Mouse (Mus musculus): ENCODE measurements around the gene Dock6. TPM values are rescaled to one million over a fixed set of nuclear protein-coding genes. Genes with fewer than 3 reads are reported as not detected.
A peak's percentile ranks its signal among the peaks of the same experiment; 100 is the strongest.
"Not testable (repeated sequence)": the region's sequence is repeated elsewhere in the genome, so short reads cannot be mapped to it uniquely, and the experiment has no call there.

The Dock6 gene
- polyA plus RNA-seq, 1 experiment from 2014 or later: 18.9 TPM

DNA sequence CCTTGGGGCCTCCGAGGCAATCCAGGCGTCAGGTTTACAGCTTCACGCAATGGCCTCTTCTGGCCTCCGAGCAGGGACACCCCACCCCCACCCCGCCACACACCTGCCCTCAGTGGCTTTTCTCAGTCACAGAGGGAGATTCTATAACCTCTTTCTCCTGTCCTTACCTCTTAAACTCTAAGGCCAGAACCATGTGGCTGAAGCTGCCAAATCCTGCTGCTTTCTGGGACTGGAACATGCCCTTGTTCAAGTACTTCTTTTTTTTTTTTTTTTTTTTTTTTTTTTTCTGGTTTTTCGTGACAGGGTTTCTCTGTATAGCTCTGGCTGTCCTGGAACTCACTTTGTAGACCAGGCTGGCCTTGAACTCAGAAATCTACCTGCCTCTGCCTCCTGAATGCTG lies 7.9 kb upstream of the Dock6 start:
- not testable (repeated sequence) for H3K9me3 ChIP-seq; H3K27ac ChIP-seq; H3K4me1 ChIP-seq; H3K9ac ChIP-seq; H3K36me3 ChIP-seq (replicated peaks); ATAC-seq (ENCODE audit: low FRiP score); H3K27me3 ChIP-seq; H3K4me2 ChIP-seq; H3K4me3 ChIP-seq (replicated peaks)
- 65% methylated on average over 6 of the region's 6 CpGs for WGBS

DNA sequence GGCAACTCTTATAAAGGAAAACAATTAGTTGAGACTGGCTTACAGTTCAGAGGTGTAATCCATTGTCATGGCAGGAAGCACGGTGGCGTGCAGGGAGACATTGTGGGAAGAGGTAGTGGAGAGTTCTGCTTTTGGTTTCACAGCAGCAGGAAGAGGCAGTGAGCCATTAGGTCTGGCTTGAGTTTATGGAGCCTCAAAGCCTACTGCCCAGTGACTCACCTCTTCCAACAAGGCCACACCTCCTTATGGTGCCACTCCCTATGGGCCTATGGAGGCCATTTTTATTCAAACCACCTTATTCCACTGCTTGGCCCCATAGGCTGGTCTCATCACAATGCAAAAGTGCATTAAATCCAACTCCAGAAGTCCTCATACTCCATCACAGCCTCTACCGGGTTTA lies 7.2 kb upstream of the Dock6 start:
- no peak overlapping the region for H3K4me3 ChIP-seq (replicated peaks)
- H3K27ac ChIP-seq: no peak overlapping the region
- no peak overlapping the region for H3K4me2 ChIP-seq
- H3K9ac ChIP-seq: no peak overlapping the region
- H3K4me1 ChIP-seq: no peaks in the 10 kb centered on the region
- H3K27me3 ChIP-seq: 0 out of 2 replicates have a peak, but pooled peaks cover 2% of the 10 kb centered on the region
- ATAC-seq (ENCODE audit: low FRiP score): no peak
- H3K9me3 ChIP-seq: peaks cover 6% of the 10 kb centered on the region; the same call in 1 of the 2 replicates
- 88% methylated on average over 3 of the region's 3 CpGs for WGBS
- H3K36me3 ChIP-seq (replicated peaks): no peaks in the 10 kb centered on the region

DNA sequence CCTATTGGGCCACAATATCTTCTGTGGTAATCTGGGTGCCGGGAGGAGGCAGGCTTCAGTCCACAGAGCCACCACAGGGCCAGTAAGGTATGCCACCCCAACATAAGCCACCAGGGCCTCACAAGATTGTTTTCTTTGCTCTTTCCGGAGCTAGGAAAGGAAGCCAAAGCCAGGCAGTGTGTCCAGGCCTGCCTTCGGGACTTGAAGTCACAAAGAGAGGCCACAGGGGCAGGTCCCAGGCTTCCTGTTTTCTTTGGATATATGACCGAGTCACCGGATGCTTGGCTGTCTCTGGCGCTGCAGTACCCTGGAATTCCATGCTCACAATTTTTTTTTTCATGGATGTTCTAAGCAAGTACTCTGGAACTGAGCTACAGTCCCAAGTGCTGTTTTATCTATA lies 5.6 kb upstream of the Dock6 start:
- 78% methylated on average over 6 of the region's 6 CpGs for WGBS
- H3K9me3 ChIP-seq: peaks cover 6% of the 10 kb centered on the region; the same call in 1 of the 2 replicates
- no peak overlapping the region for H3K9ac ChIP-seq
- H3K36me3 ChIP-seq (replicated peaks): no peaks in the 10 kb centered on the region
- H3K4me1 ChIP-seq: no peaks in the 10 kb centered on the region
- H3K27me3 ChIP-seq: no peaks in the 10 kb centered on the region; the same call in 1 of the 2 replicates
- no peak overlapping the region for H3K27ac ChIP-seq
- no peak overlapping the region for H3K4me2 ChIP-seq
- no peak overlapping the region for H3K4me3 ChIP-seq (replicated peaks)
- no peak for ATAC-seq (ENCODE audit: low FRiP score)

DNA sequence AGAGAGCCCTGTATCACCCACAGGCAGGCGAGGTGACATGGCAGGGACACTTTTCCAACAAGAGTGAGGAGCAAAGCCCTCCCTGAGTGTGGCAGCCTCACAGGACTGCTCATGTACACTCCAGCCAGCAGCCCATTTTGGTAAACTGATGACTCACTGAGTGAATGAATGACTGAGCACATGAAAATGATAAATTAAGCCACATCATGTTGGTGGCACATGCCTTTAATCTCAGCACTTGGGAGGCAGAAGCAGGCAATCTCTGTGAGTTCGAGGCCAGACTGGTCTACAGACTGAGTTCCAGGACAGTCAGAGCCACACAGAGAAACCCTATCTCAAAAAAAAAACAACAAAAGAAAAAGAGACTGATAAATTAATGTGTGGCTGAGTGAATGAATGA lies 5.1 kb upstream of the Dock6 start:
- no peak overlapping the region for H3K9ac ChIP-seq
- WGBS: 92% methylated on average over 2 of the region's 2 CpGs
- ATAC-seq (ENCODE audit: low FRiP score): no peak
- H3K4me3 ChIP-seq (replicated peaks): no peak overlapping the region
- H3K27me3 ChIP-seq: no peaks in the 10 kb centered on the region; the same call in 1 of the 2 replicates
- H3K27ac ChIP-seq: no peak overlapping the region
- no peaks in the 10 kb centered on the region for H3K4me1 ChIP-seq
- H3K36me3 ChIP-seq (replicated peaks): no peaks in the 10 kb centered on the region
- peaks cover 6% of the 10 kb centered on the region; the same call in 1 of the 2 replicates for H3K9me3 ChIP-seq
- H3K4me2 ChIP-seq: no peak overlapping the region

DNA sequence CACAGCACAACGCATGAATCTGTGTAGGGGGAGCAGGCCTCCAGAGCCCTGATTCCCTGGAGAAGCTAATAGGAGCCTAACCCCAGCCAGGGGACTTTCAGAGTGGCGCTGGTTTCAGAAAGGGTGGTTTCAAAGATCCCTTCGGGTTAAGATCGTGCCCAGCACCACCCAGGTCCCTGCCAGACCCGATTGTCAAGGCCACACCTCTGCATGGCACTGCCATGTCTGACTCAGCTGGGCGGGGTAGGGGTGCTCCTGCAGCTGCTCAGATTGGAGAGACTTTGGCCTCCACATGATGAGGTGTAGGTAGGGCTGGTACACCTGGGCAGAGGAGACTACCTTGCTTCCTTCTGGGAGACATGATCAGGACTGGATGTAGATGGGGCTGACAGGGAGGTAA lies 2.5 kb upstream of the Dock6 start:
- Histone ChIP-seq H3K36me3 (replicated peaks) (no peaks in the 10 kb centered on the region), H3K9ac (no peak overlapping the region; the same call in 1 of the 2 replicates), H3K27me3 (peaks cover 5% of the 10 kb centered on the region; the same call in 1 of the 2 replicates), H3K4me2 (no peak overlapping the region), H3K4me1 (peaks cover 6% of the 10 kb centered on the region), H3K9me3 (no peaks in the 10 kb centered on the region), H3K27ac (no peak overlapping the region), H3K4me3 (replicated peaks) (no peak overlapping the region)
- no peak for ATAC-seq (ENCODE audit: low FRiP score)
- 83% methylated on average over 6 of the region's 6 CpGs for WGBS

DNA sequence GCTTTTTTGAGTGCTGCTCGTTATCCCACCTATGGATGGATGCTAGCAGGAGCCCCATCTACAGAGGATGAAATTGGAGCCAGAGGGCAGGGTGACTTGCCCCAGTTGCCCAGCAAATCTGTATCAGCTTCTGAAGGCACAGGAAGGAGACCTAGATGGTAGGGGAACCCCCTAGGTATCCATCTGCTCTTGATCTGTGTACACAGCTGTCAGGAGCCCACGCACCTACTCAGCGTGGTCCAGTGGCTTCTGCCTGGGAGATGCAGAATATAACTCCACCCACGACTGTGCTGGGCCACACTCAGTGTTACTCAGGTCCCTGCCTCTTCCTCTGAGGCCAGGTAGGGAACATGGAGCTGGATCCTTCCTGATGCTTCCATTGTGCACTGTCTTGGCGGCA lies 1.5 kb upstream of the Dock6 start:
- H3K27ac ChIP-seq: no peak overlapping the region
- peaks cover 5% of the 10 kb centered on the region; the same call in 1 of the 2 replicates for H3K27me3 ChIP-seq
- WGBS: 79% methylated on average over 5 of the region's 5 CpGs
- H3K4me1 ChIP-seq: peaks cover 6% of the 10 kb centered on the region
- no peak overlapping the region for H3K9ac ChIP-seq
- H3K4me2 ChIP-seq: no peak overlapping the region
- no peaks in the 10 kb centered on the region for H3K9me3 ChIP-seq
- no peak for ATAC-seq (ENCODE audit: low FRiP score)
- no peak overlapping the region for H3K4me3 ChIP-seq (replicated peaks)
- no peaks in the 10 kb centered on the region for H3K36me3 ChIP-seq (replicated peaks)

DNA sequence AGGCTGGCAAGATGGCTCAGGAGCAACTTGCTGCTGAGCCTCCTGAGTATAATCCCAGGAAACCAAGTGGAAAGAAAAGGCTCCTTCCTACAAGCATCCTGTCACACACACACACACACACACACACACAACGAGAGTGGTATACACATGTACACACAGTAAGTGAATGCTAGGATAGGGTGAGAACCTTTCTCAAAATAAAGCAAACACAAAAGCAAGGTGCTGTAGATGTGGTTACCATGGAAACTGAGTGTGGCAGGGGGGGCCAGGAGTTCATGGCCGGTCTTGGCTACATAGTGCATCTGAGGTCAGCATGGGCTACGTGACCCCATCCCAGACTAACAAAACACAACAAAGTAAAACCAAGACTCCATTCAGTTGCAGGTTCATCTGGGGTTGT lies 1.4 kb downstream of the Dock6 start:
- WGBS: 77% methylated on average over 3 of the region's 3 CpGs
- ATAC-seq (ENCODE audit: low FRiP score): no peak
- no peak overlapping the region for H3K27ac ChIP-seq
- no peaks in the 10 kb centered on the region for H3K36me3 ChIP-seq (replicated peaks)
- H3K4me3 ChIP-seq (replicated peaks): no peak overlapping the region
- peaks cover 5% of the 10 kb centered on the region; the same call in 1 of the 2 replicates for H3K27me3 ChIP-seq
- no peak overlapping the region for H3K9ac ChIP-seq
- peaks cover 27% of the 10 kb centered on the region for H3K4me1 ChIP-seq
- H3K4me2 ChIP-seq: peak overlapping the region; percentile 65; the same call in 1 of the 2 replicates
- no peaks in the 10 kb centered on the region for H3K9me3 ChIP-seq

DNA sequence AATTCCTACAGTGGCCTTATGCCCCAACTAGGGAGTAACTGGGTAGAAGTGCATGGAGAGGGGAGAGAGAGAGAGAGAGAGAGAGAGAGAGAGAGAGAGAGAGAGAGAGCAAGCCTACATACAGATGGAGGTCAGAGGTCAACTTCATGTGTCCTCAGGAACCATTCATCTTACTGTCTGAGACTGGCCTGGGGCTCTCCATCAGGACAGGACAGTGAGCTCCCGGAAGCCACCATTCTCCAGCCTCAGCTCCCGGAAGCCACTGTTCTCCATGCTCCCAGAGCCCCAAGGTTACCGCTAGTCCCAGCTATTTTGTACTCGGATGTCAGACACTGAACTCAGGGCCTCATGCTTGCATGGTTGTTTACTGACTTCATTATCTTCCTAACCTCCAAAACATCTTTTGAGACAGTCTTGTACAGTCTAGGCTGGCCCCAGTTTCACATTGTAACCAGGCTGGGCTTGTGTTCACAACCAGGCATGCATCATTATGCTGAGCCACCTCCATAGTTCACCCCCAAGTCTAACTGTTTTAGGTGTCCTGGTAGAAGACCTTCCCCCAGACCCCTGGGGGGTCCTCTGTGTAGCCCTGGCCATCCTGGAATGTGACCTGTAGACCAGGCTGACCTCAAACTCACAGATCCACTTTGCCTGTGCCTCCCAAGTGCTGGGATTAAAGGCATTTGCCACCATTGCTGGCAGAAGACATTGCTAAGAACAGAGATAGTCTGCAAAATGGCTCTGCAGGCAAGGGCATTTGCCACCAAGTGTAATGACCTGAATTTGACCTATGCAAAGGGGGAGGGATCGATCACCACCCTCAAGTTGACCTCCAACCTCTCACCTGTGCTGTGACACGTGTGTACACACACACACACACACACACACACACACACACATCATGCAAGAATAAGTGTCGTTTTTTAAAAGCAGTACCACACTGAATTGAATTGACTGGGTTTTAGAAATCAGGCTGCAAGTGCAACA lies 2.5 kb downstream of the Dock6 start:
- H3K27ac ChIP-seq: no peak overlapping the region
- no peak overlapping the region for H3K4me3 ChIP-seq (replicated peaks)
- H3K36me3 ChIP-seq (replicated peaks): 0 out of 2 replicates have a peak, but pooled peaks cover 3% of the 10 kb centered on the region
- no peaks in the 10 kb centered on the region for H3K9me3 ChIP-seq
- peaks cover 27% of the 10 kb centered on the region for H3K4me1 ChIP-seq
- WGBS: 85% methylated on average over 7 of the region's 7 CpGs
- no peak for ATAC-seq (ENCODE audit: low FRiP score)
- no peak overlapping the region for H3K4me2 ChIP-seq
- H3K27me3 ChIP-seq: peaks cover 5% of the 10 kb centered on the region; the same call in 1 of the 2 replicates
- H3K9ac ChIP-seq: no peak overlapping the region

DNA sequence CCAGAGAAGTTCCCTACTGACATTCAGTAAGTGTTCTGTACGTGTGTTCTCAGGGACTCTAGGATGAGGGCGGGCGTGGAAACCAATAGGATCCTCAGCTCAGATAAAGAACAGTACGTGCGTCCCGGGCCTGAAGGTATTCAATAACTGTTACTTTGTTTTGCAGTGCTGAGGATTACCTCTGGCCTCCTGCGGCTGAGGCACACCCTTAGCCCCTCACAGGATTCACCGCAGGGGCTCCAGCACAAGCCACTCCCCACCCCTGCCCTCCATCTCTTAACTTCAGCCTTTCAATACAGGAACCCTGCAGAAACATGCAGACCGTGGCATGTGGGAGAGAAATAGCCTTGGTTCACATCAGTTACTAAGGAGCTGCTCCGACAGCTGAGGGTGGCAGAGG lies 4.5 kb downstream of the Dock6 start:
- WGBS: 16% methylated on average over 10 of the region's 10 CpGs
- Histone ChIP-seq H3K27ac (0 out of 2 replicates have a peak overlapping the region, but pooled peaks have one; percentile 31), H3K4me2 (no peak overlapping the region)

DNA sequence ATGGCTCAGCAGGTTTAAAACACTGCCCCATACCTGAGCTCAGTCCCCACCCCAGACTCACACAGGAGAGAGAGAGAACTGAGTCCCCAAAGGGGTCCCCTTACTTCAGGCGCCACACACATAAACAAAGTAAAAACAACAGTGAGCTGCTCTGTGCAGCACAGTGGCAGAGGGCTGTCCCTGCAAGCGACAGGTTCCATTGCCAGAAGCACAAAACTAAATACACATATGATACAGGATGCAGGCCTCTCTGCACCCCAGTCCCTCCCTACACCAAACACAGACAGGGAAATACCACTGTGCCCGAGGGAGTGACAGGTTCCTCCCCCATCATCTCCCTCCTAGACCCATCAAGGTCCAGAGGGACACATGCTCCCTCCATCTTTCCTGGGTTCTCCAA lies 5.0 kb downstream of the Dock6 start:
- no peak overlapping the region for H3K4me3 ChIP-seq (replicated peaks)
- no peaks in the 10 kb centered on the region for H3K9me3 ChIP-seq
- 0 out of 2 replicates have a peak overlapping the region, but pooled peaks have one; percentile 19 for H3K27ac ChIP-seq
- WGBS: 27% methylated on average over 3 of the region's 3 CpGs
- H3K27me3 ChIP-seq: peaks cover 5% of the 10 kb centered on the region; the same call in 1 of the 2 replicates
- 0 out of 2 replicates have a peak, but pooled peaks cover 4% of the 10 kb centered on the region for H3K36me3 ChIP-seq (replicated peaks)
- no peak for ATAC-seq (ENCODE audit: low FRiP score)
- no peak overlapping the region for H3K4me2 ChIP-seq
- H3K4me1 ChIP-seq: peaks cover 27% of the 10 kb centered on the region
- no peak overlapping the region for H3K9ac ChIP-seq

More for the DNA sequence above, 4.5 kb downstream of the Dock6 start:
- Histone ChIP-seq H3K4me1 (peaks cover 27% of the 10 kb centered on the region), H3K27me3 (peaks cover 5% of the 10 kb centered on the region; the same call in 1 of the 2 replicates), H3K36me3 (replicated peaks) (0 out of 2 replicates have a peak, but pooled peaks cover 4% of the 10 kb centered on the region), H3K4me3 (replicated peaks) (no peak overlapping the region), H3K9me3 (no peaks in the 10 kb centered on the region), H3K9ac (0 out of 2 replicates have a peak overlapping the region, but pooled peaks have one; percentile 7)
- no peak for ATAC-seq (ENCODE audit: low FRiP score)

DNA sequence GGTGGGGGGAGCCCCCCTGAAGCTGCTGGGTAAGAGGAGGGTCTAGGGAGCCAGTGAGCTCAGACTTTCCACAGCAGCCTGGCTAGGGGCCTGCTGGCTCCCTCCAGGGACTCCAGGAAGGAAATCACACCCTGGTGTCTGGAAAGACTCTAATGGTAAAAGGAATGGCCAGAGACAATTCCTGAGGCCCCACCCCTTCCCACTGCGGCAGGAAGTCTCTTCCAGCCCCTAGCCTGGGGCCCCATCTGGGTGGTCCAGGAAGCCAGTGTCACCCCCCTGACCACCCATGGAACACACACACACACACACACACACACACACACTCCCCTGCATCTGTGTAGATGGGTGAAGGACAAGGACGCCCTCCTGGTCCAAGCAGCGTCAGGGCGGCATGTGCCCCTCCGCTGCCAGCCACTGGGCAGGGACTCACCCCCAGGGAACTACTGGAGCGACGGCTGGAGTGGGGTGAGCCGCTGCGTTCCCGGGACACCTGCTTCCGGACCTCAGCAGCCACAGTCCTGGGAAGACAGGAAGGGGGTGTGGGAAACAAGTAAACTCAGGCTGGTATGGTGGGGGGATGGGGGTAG lies 5.6 kb downstream of the Dock6 start:
- H3K4me1 ChIP-seq: peaks cover 23% of the 10 kb centered on the region
- H3K27ac ChIP-seq: 0 out of 2 replicates have a peak overlapping the region, but pooled peaks have one; percentile 13
- peak overlapping the region; percentile 10; the same call in 1 of the 2 replicates for H3K4me2 ChIP-seq
- no peak overlapping the region for H3K4me3 ChIP-seq (replicated peaks)
- H3K36me3 ChIP-seq (replicated peaks): 0 out of 2 replicates have a peak, but pooled peaks cover 4% of the 10 kb centered on the region
- H3K9ac ChIP-seq: peak overlapping the region; percentile 40; the same call in 1 of the 2 replicates
- no peaks in the 10 kb centered on the region for H3K9me3 ChIP-seq
- no peak for ATAC-seq (ENCODE audit: low FRiP score)
- 26% methylated on average over 11 of the region's 11 CpGs for WGBS
- no peaks in the 10 kb centered on the region for H3K27me3 ChIP-seq
